Mouse (Mus musculus) embryonic facial prominence, embryonic 10.5 days (tissue): ENCODE measurements around the gene Mbnl1. TPM values are rescaled to one million over a fixed set of nuclear protein-coding genes. Genes with fewer than 3 reads are reported as not detected.
A peak's percentile ranks its signal among the peaks of the same experiment; 100 is the strongest.

ENCODE experiments used
- DNase-seq: peaks from one replicate; pipeline ENCODE4 v3.0.0-alpha.2; 2017; ENCODE audit warnings: low spot score
- H3K27ac ChIP-seq: fragments of 300-500 bp; sonication (generic); replicated peaks from 2 replicates; pipeline ENCODE4 v1.5.1; 2016; ENCODE audit warnings: mild to moderate bottlenecking
- H3K27me3 ChIP-seq: fragments of 300-500 bp; sonication (generic); replicated peaks from 2 replicates; pipeline ENCODE4 v1.6.1; 2016; ENCODE audit warnings: low read depth, mild to moderate bottlenecking; ENCODE audit not compliant: poor library complexity, severe bottlenecking
- H3K36me3 ChIP-seq: fragments of 300-500 bp; sonication (generic); replicated peaks from 2 replicates; pipeline ENCODE4 v1.6.1; 2016; ENCODE audit warnings: mild to moderate bottlenecking, moderate library complexity
- H3K4me1 ChIP-seq: fragments of 300-500 bp; sonication (generic); 2 replicates; pipeline ENCODE4 v1.6.1; 2016
- H3K4me3 ChIP-seq: fragments of 300-500 bp; sonication (generic); 2 replicates; pipeline ENCODE4 v1.5.1; 2016; ENCODE audit warnings: mild to moderate bottlenecking, moderate library complexity
- H3K9me3 ChIP-seq: fragments of 300-500 bp; sonication (generic); 2 replicates; pipeline ENCODE4 v1.6.1; 2016; ENCODE audit warnings: mild to moderate bottlenecking
- WGBS: fragments of 180-500 bp; shearing (Covaris S2); methylation state at CpG from one replicate; pipeline ENCODE4 v1.1.7; 2016; 5-methylcytosine and 5-hydroxymethylcytosine counted together
- polyA plus RNA-seq: library from polyadenylated mRNA; unstranded; fragments of >200 nt; fragmentation: Nextera tagmentation; extraction: Ambion mirVana; gene quantifications from 2 replicates; pipeline ENCODE4 v1.2.1, GENCODE M21; 2016

Mbnl1 gene
- polyA plus RNA-seq, 1 experiment from 2014 or later = 55.0 TPM

DNA sequence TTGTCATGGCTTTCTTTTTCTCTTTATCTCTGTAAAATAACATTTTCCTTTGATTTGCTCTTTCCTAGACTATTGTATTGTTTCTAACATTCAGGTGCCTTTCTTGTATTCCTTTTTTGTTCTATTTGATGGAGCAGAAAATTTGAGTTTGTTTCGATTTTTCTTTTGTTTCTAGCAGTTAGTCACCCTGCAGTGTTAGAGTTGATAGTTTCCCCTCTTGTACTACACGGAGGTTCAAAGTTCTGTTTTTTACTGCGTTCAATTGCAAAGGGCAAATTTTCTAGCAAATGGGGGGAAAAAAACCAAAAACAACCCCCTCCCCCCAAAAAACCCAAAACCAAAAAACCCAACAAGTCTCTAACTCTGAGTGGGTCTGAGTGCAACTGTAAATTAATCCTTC is 26.0 kb downstream of the Mbnl1 start:
- no peaks in the 10 kb centered on the region for H3K27me3 ChIP-seq
- 90% methylated on average over 3 of the region's 3 CpGs for WGBS
- H3K4me3 ChIP-seq = no peak overlapping the region
- no peak overlapping the region for H3K27ac ChIP-seq
- H3K9me3 ChIP-seq = no peaks in the 10 kb centered on the region
- H3K4me1 ChIP-seq = peaks cover 34% of the 10 kb centered on the region
- H3K36me3 ChIP-seq = no peaks in the 10 kb centered on the region
- no peak for DNase-seq

GRCm38 (mm10) chr3:60499157-60499578 is 26.5 kb downstream of the Mbnl1 start:
- Histone ChIP-seq H3K27ac (no peak overlapping the region), H3K27me3 (no peaks in the 10 kb centered on the region), H3K36me3 (no peaks in the 10 kb centered on the region), H3K9me3 (no peaks in the 10 kb centered on the region), H3K4me1 (peaks cover 37% of the 10 kb centered on the region), H3K4me3 (peak overlapping the region; percentile 11; the same call in 1 of the 2 replicates)
- DNase-seq = no peak
- WGBS = 72% methylated on average over 6 of the region's 6 CpGs

- Histone ChIP-seq H3K27me3 (no peaks in the 10 kb centered on the region), H3K27ac (peak overlapping the region; percentile 99), H3K4me3 (peak overlapping the region; percentile 90), H3K36me3 (no peaks in the 10 kb centered on the region), H3K9me3 (no peaks in the 10 kb centered on the region), H3K4me1 (peaks cover 44% of the 10 kb centered on the region)
- peak; percentile 14 for DNase-seq
- 48% methylated on average over 7 of the region's 7 CpGs for WGBS
Observed at GRCm38 (mm10) chr3:60499718-60500450, 27.3 kb downstream of the Mbnl1 start.

DNA sequence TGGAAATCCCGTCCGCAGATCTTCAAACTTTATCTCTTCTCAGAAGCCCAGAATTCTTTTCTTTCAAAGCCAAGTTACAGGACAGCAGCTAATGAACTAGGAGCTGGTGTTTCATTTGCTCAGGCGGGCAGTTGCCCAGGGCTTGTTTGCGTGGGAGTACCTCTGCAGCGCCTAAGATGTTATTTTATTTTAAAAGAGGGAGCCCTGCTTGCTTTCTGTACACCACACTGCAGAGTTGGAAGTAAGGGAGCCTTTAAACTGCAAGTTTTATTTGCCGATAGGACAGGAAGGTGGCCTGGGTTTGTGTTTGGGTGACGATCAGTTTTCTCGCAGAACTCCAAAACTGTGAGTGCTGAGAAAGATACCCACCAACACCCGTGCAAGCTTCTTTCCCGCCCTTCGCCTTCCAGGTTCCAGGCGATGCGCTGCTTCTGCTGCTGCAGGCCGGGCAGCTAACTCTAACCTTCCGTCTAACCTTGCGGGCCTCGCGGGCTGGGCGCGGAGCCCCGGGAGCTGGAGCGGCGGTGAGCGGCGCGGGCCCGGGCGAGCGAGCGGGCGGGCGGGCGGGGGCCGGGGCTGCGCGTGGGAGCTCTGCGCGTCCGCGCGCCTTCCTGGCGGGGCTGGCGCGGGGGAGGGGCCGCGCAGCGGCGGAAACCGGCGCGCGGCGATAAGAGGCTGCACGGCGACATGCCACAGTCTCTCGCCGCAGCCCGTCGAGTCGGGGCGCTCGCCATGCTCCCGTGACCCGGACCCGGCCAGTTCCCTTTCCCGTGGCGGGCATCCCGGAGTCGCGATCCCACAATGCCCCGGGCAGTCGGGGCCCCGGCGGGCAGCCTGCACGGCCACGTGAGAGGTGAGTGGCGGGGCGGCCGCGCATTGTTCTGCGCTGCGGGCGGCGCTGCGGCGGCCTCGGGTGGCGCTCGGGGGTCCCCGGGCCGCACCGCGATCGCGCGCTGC is 28.2 kb downstream of the Mbnl1 start:
- no peaks in the 10 kb centered on the region for H3K36me3 ChIP-seq
- no peaks in the 10 kb centered on the region for H3K27me3 ChIP-seq
- peaks cover 46% of the 10 kb centered on the region for H3K4me1 ChIP-seq
- peak overlapping the region; percentile 90 for H3K4me3 ChIP-seq
- WGBS = under 1% methylated on average over 75 of the region's 96 CpGs
- DNase-seq = peak; percentile 80
- peak overlapping the region; percentile 99 for H3K27ac ChIP-seq
- H3K9me3 ChIP-seq = no peaks in the 10 kb centered on the region

GRCm38 (mm10) chr3:60501561-60502151 is 29.0 kb downstream of the Mbnl1 start:
- peaks cover 46% of the 10 kb centered on the region for H3K4me1 ChIP-seq
- H3K9me3 ChIP-seq = no peaks in the 10 kb centered on the region
- no peaks in the 10 kb centered on the region for H3K36me3 ChIP-seq
- H3K27me3 ChIP-seq = no peaks in the 10 kb centered on the region
- no peak for DNase-seq
- WGBS = 1% methylated on average over 29 of the region's 29 CpGs
- peak overlapping the region; percentile 99 for H3K27ac ChIP-seq
- peak overlapping the region; percentile 90 for H3K4me3 ChIP-seq

DNA sequence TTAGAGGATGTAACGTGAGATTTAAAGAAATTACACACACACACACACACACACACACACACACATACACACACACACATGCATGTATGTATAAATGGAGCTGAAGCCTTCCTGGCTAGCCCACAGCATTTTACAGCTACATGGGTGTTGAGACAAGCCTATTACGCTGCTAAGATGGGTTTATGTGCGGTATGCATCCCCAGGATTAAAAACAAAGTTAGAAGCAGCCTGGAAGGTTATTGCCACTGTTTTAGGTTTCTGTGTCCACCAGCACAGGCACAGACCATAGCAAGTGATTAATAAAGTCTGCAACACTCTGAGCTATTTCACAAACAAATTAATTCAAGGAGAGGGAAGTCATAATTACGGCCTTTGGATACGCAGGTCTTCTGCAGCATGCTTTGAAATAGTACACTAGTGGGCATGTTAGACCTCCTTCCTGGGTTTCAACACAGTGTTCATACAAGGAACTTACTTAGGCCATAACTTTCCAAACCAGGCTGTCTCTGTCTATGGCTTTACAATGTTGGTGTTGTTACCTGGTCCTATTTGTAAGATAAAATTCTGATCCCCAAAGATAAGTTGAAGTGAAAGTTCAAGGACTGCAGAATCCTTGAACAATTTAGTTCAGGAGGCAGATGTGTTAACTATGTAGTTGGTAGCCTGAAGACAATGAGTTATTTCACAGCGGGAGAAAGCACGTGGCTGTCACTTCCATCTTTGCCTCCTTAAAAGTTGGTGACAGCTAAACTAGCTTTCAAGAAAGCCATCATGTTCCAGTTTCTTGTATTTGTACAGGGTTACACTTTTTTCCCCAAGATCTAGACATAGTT is 29.7 kb downstream of the Mbnl1 start:
- Histone ChIP-seq H3K27ac (peak overlapping the region; percentile 99), H3K4me1 (peaks cover 46% of the 10 kb centered on the region), H3K4me3 (peak overlapping the region; percentile 90), H3K9me3 (no peaks in the 10 kb centered on the region), H3K27me3 (no peaks in the 10 kb centered on the region), H3K36me3 (no peaks in the 10 kb centered on the region)
- DNase-seq = peak; percentile 37
- 39% methylated on average over 7 of the region's 7 CpGs for WGBS

DNA sequence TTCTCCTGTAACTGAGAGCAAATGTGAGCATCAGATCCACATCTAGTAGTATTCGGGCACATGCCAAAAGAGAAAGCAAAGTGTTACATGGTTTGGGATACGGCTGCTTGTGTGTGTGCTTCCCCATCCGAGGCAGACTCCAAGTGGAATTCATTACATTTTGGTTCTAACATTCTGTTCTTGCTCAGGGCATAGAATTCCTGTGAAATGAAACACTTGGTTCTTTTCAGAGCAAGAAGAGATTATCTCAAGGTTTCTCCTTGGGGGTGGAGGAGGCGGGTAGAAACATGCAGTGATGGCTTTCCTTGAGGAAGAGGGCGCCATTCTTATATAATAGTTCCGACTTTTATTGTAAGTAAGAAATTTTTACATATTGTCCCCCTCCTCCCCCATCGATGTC is 30.6 kb downstream of the Mbnl1 start:
- Histone ChIP-seq H3K27ac (no peak overlapping the region), H3K4me3 (peak overlapping the region; percentile 90), H3K27me3 (no peaks in the 10 kb centered on the region), H3K36me3 (no peaks in the 10 kb centered on the region), H3K9me3 (no peaks in the 10 kb centered on the region), H3K4me1 (peaks cover 46% of the 10 kb centered on the region)
- peak; percentile 7 for DNase-seq
- WGBS = 67% methylated on average over 7 of the region's 7 CpGs

DNA sequence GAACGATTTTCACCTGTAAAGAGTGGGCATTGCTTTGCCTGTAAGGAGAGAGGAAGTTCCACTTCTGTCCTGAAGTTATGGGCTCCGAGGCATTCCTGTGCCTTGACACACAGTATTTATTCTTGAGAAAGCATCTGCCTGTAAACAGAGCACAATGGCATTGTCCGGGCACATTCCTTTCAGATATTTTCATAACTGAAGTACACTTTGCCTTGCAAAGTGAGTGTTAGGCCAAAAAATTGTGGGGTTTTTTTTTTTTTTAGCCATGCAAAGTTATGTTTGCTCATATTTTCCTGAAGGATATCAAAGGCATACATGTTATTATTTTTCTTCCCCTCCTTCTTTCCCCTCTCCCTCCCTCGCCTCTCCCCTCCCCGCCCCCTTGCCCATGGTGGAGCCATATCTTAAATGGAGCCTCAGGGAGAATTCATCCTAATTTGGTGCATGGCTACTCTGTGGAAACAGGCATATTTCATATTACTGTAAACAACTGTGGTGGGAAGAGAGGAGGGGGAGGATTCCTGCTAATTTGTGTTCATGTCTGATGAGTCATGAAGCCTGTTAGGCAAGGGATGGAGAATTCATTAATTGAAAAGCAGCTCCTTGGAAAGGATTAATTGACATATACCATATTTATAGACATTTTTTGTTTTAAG is 32.3 kb downstream of the Mbnl1 start:
- DNase-seq = no peak

DNA sequence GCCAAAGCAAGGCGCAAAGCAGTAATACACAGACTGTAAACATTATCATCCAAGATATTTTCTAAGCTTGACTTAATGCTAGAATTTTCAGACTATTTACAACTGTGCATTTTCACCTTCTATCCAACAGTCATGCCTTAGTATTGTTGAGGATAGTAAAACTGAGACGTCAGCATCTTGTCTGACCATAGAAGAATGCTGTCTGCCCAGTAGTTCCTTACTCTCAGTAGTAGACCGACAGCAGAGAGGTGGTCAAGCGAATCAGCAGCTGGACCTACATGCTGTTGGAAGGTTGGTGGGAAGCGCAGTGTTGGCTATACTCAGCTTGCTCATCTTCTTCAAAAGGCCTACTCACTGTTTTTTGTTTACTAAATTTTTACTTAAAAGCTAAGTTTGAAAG is 34.2 kb downstream of the Mbnl1 start:
- DNase-seq = no peak
- H3K9me3 ChIP-seq = no peaks in the 10 kb centered on the region
- WGBS = 89% methylated on average over 5 of the region's 5 CpGs
- H3K4me3 ChIP-seq = no peak overlapping the region
- peaks cover 29% of the 10 kb centered on the region for H3K4me1 ChIP-seq
- H3K27ac ChIP-seq = no peak overlapping the region
- H3K36me3 ChIP-seq = no peaks in the 10 kb centered on the region
- no peaks in the 10 kb centered on the region for H3K27me3 ChIP-seq

More for the DNA sequence above, 32.3 kb downstream of the Mbnl1 start:
- H3K27me3 ChIP-seq = no peaks in the 10 kb centered on the region
- H3K36me3 ChIP-seq = no peaks in the 10 kb centered on the region
- H3K4me3 ChIP-seq = no peak overlapping the region
- H3K27ac ChIP-seq = no peak overlapping the region
- peaks cover 35% of the 10 kb centered on the region for H3K4me1 ChIP-seq
- H3K9me3 ChIP-seq = no peaks in the 10 kb centered on the region
- WGBS = 70% methylated on average over 5 of the region's 5 CpGs

GRCm38 (mm10) chr3:60507496-60507895 is 34.9 kb downstream of the Mbnl1 start:
- Histone ChIP-seq H3K4me1 (peaks cover 25% of the 10 kb centered on the region), H3K36me3 (no peaks in the 10 kb centered on the region), H3K4me3 (no peak overlapping the region), H3K27ac (no peak overlapping the region), H3K27me3 (no peaks in the 10 kb centered on the region), H3K9me3 (no peaks in the 10 kb centered on the region)
- DNase-seq = no peak
- 95% methylated on average over 3 of the region's 3 CpGs for WGBS

DNA sequence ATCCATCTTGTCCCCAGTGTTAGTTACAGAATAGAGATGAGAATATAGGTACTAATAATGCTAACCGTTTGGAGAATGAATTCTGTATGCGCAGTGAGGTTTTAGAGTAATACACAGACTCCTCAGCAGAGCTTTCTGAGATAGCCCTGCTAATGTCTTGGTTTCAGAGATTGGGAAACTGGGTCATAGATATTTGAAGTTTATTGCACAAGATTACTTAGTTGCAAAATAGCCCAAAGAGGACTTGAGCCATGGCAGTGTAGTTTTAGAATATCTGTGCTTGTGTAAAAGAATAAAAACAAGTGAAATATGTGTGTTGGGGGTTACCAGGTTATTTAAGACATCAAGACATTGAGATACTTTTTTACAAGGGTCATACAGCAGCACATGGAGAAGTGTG is 35.3 kb downstream of the Mbnl1 start:
- no peak for DNase-seq
- Histone ChIP-seq H3K4me3 (no peak overlapping the region), H3K9me3 (no peaks in the 10 kb centered on the region), H3K27ac (no peak overlapping the region), H3K36me3 (no peaks in the 10 kb centered on the region), H3K27me3 (no peaks in the 10 kb centered on the region), H3K4me1 (peaks cover 24% of the 10 kb centered on the region)
- WGBS = 95% methylated on average over 2 of the region's 2 CpGs
